Mouse (Mus musculus) MEL-GATA-1-ER (cell line): ENCODE data around the gene Erich4.

Experiments used
- DNase-seq: peaks from one replicate; pipeline ENCODE4 v3.0.0-alpha.2; 2012; ENCODE audit warnings: low read depth; ENCODE audit errors: extremely low read depth

The Erich4 gene

DNA sequence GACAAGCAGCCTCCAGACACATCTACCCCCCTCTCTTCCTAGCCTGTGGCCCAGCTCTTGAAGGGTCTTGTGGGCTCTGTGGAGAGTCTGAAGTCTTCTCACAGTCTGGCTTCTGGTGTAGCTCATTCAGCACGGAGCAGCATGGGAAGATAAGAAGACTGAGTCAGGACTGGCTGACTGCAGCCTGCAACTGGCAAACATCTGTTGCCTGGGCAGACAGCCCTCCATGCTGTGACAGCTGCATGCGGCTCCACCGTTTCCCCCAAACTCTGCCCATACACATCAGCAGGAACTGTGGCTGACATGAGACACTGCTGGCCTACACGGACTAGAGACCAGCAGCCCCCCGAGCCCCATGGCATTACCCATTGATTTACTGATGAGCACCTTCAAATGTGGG lies 9.2 kb upstream of the Erich4 start:
- no peak for DNase-seq

DNA sequence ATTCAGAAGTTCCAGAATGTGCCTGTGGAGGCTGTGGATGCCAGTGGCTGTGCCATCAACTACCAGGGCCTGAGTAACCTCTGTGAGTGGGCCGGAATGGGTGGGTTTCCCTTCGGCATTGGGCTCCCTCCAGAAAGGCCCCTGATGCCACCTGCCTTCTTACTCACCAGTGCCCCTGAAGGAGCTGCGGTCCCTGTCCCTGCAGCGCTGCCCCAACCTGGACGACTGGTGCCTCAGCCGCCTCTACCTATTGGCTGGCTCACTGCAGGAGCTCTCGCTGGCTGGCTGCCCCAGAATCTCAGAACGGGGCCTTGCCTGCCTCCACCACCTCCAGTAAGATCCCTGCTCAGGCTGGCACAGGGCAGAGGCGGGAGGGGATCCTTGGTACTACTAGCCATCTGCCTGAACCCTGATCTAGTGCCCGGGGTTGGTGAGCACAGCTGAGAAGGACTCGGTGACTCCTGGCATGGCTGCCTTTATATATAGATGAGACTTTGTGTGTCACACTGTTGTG lies 8.2 kb upstream of the Erich4 start:
- no peak for DNase-seq

DNA sequence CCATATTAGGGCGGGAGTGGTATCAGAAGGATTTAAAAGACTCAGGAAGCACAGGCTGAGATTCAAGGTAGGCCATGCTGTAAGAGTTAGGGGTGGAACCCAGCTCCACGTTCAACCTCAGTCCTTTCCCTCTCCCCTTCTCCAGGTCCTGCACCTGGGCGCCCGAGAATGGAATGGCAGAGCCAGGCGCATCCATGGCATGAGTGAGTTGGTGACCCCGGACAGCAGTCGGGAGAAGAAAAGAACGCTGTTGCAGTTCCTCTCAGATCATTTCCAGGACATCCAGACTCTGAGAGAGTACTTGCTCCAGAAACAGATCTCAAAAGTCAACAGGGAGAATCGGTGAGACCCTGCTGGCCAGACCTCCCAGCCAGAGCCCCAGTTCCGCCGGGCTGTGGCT lies 5.1 kb upstream of the Erich4 start:
- DNase-seq: no peak

DNA sequence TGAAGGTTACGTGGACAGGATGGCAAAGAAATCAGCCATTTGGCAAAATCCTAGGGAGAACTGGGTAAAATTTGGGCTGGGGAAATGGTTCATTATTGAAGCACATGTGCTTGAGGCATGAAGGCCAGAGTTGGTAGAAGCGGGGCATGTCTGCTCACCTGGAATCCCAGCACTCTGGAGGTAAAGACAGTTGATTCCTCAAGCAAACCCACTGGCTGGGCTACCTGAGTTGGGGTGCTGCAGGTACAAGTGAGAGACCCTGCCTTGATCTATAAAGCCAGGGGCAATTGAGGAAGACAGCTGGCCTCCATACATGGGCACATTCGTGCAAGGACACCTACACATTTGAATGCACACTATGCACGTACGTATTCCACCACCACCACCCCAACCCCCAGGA lies 4.4 kb upstream of the Erich4 start:
- no peak for DNase-seq

DNA sequence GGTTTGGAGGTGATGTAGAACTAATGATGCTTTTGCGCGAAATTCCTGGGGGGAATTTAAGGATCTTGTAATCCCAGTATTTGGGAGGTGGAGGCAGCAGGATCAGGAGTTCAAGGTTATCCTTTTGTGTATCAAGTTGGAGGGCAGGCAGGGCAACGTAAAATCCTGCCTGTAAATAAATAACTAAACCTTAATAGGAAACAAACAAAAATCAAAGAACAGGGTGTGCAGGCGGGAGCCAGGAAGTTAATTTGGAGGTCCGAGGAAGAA lies 4.0 kb upstream of the Erich4 start:
- DNase-seq: no peak

DNA sequence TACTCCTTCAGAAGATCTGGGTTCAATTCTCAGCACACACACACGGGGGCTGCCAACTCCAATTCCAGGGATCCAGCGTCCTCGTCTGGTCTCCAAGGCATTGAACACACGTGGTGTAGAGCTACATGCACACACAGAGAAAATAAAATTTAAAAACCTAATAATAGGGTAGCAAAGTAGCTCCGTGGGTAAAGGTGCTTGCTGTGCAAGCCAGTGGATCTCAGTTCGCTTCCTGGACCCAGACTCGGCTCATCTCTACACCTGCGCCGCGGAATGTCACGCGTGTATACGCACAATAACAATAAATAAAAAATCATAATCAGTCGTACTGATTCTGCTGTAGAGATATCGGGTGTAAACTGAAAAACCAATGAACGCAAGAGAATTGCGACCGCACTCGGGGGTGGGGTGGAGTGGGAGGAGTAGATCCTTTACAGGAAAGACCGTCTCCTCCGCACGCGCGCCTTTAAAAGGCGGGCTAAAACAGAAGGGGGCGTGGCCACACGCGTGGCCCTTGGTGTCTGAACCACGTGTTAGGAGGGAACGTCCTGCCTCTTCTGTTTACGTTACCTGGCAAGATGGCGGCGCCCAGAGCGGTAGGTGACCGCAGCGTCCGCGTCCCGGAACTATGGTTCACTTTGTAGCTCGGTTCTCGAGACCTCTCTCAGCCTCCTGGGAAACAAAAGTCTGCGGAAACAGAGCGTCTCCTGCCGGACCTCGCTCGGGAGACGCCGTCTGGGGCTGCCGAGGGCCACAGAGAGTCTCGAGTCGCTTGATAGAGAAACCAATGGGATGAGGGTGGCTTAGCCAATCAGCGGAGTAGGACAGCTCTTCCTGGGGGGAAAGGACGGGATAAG lies 3.4 kb upstream of the Erich4 start, which contains the start of gene Dmac2:
Dmac2 (plus strand) TSS at position 550 of the 857 bp plus-strand sequence.
- DNase-seq: peak; percentile 89

DNA sequence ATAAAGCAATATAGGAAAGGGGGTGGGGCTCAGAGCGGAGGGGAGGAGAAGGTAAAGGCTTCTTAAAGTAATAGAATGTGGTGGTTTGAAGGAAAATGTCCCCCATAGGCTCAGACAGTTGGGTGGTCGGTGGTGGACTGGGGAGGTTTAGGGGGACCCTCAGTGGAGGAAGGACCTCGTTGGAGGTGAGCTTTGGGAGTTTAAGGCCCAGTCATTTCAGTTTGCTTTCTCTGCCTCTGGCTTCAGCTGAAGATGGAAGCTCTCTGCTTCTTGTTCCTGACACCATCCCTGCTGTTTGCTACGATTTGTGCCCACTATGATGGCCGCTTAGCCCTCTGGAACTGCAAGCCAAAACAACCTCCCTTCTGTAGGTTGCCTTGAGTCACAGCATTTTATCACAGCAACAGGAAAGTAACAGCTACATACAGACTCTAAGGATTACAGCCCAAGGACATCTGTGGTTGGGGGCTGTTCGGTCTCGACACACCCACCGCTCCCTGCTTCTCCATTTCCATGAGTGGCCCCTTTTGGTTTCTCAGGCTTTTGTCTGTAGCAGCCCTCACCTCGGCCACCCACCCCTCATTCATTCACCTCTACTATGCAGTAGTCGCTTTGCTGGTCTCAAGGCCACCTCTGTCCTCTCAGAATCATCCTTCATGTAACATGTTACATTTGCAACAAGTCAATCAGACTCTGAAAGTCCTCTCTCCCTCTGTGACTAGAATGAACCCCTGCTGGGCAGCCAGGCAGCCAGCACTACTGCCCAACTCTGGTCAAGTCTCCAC lies 1.9 kb upstream of the Erich4 start:
- no peak for DNase-seq

DNA sequence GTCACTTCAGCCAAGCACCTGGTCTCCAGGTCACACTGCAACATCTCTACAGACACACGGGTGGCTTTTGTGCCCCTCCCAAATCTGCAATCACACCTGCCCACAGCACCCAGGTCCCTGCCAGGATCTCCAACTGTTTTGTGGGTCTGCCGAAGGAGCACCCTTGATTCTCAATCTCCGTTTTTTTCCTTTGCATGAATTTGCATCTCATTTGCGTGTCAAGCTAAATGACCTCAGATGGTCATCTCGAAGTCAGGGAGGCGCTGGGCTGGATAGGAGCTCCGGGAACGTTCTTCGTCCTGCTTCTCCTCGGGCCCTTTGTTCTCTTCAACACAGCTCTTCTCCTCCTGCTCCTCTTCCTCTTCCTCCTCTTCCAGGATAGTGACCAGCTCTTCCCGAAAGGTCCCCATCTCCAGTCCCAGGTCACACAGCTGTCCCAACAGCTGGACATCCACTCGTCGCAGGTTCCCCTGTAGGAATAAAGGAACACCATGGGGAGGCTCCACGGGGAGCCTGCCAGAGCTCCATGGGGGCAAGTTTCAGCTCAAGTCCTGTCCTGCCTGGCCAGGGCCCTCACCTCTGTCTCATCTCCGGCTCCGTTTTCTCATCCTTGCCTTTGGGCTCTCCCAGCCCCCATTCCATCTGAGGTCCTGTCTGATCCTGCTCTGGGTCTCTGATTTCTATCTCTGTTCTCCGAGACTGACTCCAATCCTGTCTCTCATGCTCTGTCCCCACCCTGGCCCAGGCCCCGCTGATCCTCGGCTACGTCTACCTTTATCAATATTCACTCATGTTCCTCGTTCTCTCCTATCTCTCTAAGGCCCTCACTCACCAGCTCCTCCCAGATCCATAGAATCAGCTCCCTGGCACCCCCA lies 624 bp downstream of the Erich4 start:
- no peak for DNase-seq

DNA sequence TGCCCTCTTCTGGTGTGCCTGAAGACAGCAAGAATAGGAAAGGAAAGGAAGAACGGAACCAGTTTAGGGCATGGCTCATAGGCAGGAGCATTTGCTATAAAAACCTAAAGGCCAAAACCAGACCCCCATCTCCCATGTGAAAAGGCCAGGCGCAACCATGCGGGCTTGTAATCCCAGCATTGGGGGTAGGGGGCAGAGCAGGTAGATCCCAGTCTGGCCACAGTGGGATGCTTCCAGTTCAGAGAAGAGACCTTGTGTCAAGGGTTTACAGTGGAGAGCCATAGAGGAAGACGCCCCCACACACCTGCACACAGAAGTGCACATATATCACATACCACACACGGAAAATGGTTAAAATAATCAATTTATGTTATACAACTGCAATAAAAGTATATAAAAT lies 1.6 kb downstream of the Erich4 start:
- no peak for DNase-seq

DNA sequence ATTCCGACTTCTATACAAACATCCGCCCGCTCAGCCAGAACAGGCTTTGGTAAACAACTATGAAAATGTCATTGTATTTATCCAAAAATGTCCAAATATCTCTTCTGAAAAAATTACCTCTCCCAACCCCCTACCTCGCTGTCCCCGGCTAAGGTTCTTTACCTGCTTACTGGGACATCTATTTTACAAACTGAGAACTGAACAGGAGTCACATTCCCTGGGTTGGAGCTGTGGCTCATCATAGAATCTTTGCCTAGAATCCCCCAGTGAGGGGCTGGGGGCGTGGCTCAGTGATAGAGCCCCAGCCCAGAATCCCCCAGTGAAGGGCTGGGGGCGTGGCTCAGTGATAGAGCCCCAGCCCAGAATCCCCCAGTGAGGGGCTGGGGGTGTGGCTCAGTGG lies 4.2 kb downstream of the Erich4 start:
- no peak for DNase-seq

DNA sequence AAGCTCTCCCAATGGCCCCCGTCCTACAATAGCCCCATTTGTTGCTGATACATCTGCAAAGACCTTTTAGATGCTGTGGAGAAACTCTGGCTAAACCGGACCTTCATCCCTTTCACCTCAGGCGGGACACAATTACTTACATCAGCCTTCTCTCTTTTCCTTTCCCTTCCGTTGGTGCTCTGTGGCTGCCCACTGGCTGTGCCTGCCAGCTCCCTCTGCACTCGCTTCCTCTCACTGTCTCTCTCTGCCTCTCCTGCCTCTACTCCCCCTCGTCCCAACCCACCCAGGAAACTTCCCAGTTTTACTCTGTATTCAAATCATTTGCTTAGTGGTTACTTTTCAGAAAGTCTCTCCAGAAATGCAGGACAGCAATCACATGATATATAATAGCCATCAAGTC lies 5.6 kb downstream of the Erich4 start:
- no peak for DNase-seq

DNA sequence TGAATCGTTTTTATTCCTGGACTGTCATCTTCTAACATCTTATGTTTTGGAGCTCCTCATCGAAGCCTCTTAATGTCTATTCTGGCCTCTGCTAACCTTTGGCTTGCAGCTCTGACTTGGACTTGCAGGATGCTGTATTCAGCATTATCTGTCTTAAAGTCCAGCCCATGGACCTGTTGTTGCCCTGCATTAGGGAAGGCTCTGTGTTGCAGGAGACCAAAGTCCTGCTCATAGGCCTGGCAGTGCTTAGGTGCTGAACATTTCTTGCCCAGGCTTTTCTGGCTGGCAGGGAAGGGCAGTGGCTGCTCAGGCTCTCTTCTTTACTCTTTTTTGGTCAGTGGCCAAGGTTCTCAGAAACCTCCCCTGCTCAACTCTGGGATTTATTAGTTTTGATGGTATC lies 8.5 kb downstream of the Erich4 start:
- no peak for DNase-seq

DNA sequence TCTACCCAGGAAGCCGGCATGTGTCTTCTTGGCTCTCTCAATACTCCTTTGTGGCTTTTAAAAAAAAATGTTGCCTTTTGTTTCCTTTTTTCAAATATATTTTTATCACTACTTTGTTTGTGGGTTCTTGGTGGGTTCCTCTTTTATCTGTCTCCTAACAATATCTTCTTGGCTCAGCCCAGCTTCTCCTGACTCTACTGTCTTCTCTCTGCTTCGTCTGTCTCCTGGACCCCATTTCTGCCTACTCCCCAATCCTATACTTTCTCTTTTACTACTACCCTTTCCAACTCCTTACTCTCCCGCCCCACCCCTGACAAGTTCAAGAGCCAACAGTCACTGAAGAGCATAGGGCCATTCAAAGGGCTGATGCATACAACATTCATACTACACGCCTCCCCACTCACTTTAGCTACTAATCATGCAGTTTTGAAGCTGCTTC lies 9.0 kb downstream of the Erich4 start:
- peak; percentile 81 for DNase-seq

DNA sequence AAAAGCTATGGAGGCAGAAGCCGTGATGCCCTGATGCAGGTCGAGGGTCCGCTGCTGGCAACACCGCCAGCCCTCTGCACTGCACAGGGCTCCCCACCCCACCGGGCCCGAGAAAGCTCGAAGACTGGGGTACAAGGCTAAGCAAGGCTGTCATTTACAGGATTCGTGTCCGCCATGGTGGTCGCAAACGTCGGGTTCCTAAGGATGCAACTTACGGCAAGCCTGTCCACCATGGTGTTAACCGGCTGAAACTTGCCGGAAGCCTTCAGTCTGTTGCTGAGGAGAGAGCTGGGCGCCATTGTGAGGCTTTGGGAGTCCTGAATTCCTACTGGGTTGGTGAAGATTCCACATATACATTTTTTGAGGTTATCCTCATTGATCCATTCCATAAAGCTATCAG lies 14.3 kb downstream of the Erich4 start:
- no peak for DNase-seq

DNA sequence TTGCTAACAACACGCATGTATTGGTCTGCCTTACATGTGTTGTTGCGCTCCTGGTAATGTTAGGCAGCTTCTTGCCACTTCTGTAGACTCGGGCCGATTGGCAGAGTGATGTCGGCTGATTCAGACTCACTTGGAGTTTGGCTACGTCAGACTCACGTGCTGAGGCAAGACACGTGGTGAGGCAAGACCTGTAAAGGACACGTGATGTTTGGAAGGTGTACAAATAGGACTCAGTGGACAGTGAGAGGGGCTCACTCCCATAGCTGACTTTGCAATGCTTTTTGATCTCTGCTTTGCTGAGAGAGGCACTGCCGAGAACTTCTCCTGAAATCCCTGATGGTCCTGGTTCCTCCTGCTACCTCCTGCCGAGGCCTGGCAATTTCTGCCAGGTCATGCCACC lies 15.0 kb downstream of the Erich4 start:
- DNase-seq: no peak

DNA sequence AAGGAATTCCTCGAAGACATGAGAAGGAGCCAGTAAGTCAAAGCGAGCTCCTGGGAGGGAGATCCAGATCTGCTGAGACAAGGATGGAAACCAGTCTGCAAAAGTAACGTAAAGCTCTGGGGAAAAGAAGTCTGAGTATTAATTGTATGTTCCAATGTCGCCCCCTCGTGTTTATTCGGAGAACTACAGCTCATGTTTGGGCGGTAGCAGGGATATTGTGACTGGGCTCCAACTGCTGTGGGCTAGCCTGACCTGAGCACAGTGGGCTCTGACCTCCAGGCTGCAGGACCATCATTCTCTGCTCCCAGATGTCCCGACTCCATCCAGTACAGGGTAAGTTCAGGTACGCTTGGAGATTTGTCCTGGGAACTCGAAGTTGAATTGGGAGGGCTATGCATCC lies 16.0 kb downstream of the Erich4 start:
- peak; percentile 43 for DNase-seq

DNA sequence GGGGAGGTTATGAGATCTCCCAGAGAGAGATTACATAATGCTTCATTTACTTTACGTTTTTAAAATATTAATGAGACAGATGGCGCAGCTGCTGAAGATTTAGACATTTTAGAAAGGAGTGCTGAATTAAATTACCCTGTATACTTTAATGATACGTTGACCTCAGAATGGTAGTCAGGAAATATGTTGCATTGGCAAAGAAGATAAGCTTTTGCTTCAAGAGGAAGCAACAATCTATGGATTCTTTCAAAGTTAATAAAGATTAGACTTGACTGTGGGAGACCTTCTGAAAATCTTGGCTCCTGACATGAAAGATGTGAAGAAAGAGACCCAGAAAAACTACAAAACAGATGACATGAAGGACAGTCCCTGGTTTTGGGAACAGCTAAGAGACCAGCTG lies 21.8 kb downstream of the Erich4 start:
- peak; percentile 25 for DNase-seq

DNA sequence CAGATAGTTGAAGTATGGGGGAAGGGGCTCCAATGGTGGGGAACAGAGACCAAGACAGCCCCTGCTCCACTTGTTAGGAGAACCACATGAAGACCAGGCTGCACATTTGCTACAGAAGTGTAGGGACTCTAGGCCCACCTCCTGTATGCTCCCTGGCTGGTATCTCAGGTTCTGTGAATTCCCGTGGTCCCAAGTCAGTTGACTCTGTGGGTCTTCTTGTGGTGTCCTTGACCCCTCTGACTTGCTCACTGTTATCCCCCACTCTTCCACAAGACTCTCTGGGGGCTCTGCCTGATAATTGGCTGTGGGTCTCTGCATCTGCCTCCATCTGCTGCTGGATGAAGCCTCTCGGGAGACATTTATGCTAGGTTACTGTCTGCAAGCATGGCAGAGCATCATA lies 24.5 kb downstream of the Erich4 start:
- no peak for DNase-seq

DNA sequence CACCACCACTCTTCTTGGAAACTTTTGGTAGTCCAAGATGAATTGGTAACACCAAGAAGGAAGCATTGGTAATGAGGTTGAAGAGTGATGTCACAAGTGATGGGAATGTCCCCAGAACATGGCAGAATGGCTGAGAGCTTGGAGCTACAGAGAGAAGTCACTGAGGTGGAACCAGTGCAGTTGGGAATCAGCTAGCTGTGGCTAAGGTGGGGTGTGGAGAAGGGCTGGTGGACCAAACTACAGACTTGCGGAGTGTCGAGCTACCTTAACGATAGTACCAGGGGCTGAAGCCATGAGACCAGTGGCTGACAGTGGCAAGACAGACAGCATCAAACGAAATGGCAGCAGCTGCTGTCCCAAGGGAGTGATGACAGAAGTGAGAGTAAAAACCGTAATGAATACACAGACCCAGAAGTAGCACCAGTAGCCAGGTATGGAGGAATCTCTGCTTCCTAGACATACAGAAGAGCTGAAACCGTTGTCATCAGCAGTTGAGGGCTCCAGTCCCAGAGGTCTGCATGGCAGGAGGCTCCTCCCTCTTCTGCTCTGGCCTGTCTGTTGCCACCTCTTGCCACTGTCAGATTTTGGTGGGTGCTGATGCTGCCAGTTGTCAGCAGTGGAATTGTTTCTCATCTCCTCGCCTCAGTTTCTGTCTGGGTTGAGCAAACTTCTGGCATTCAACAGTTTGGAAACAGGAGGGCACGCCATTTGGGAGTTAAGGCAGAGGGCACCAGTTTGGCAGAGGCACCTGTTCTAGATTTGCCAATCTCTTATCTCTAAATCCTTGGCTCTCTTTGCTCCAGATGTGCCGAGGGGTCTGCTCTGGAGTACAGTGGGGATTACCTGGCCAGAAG lies 30.1 kb downstream of the Erich4 start:
- DNase-seq: no peak

DNA sequence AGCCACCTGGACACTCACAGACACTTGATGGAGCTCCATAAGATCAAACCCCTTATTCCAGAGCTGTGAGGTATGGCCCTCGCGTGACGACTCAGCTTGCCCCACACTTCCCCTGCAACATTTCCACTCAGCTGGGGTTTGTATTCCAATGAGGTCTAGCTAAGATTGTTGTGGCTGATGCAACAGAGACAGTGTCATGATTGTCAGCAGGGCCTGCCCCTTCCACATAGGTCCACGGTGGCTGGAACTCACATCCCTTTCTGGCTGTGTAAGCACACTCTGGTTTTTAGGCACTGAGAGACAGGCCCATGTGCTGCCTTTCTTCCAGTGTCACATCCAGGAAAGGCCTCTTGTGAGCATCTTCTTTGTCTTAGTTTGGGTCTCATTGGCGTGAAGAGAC lies 31.0 kb downstream of the Erich4 start:
- no peak for DNase-seq

DNA sequence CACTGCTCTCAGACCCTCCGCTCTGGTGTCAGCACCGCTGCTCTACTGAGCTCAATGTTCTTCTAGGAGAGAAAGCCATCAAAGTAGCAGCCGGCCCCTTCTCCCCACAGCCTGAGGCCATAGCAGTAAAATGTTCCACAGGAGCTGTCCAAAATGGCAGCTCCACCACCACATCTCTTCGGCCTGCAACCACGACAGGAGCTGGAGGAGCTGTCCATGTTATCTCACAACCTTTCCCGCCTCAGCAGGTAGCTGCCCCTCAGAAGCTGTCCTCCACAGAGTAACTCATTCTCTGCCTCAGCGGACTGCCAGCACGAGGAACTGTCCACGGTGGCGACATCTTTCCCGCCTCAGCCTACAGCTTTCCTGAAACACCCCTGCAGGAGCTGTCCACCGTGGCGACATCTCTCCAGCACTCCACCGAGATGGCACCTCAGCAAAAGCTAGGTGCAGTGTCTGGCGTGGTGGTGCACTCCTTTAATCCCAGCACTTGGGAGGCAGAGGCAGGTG lies 33.3 kb downstream of the Erich4 start:
- no peak for DNase-seq
